Mouse (Mus musculus): Measurements from ENCODE around the gene Snd1. TPM values are rescaled to one million over a fixed set of nuclear protein-coding genes. Genes with fewer than 3 reads are reported as not detected.

Snd1 gene
- total RNA-seq, 2 experiments from 2014 or later: 112 to 139 TPM

DNA sequence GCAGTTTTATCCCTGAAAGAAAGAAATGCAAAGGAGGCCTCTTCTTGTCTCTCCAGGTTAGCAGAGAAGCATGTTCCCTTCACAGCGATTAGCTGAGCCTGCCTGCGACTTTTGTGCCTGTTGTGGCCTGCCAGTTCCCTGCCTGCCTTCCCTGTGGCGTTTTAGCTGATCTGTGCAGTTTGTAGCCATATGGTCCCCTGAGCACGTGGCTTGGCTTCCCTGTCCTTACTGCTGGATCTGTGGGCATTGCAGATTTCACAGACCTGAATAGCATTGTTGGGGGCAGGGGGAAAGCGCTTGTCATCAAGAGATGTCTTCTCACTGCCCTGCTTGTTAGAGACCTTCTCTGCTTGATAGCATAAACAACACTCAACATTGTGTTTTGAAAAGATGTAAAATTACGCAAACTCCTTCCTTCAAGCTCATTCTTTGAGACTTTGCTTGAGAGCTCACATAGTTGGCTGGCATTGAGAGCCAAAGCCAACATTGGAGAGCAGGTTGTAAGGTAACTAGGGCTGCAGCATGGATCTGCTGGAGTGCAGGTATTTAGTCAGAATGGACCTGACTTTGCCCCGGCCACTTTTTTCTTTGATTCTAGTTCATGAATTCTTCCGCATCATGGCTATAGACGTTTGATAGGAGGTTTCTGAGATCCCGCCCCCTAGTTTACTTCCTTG is 63.0 kb downstream of the Snd1 start:
- DNase-seq (ENCODE audit: low spot score in 2 of 2): no peak

DNA sequence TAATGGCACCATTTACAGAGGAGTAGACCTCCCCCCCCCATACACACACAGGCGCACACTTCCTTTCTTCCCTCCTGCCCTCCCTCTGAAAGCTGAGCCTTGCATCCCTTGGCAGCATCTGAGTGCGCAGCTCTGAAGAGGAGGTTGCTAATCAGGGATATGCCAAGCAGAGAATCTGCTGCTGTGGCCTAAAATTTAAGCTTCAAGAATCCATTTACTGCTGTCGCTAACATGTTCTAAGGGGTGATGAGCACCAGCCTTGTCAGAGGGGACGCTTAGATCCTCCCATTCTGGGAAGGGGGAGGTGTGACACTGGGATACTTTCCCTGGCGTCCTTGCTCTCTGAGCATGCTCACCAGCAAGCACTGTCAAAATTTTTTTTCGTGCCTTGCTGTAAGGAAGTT is 67.4 kb downstream of the Snd1 start:
- DNase-seq (ENCODE audit: low spot score in 2 of 2): no peak

DNA sequence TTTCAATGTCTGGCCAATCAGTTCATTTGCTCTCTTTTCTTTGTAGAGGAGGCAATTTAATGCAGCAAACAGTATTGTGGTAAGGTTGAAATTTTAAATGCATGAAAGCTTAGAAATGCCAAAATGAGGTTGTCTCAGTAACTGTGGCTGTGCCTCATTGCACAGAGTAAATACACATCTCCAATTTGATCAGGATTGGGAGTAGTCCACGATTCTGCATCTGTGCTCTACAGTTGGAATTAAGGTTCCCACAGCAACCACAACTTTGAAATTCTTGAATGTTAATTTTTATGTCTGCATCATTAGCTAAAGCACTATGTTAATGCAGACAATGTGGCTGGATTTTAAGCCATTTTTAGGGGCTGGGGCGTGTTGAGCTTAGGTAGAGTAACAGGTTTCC is 72.0 kb downstream of the Snd1 start:
- DNase-seq (ENCODE audit: low spot score in 2 of 2): no peak

DNA sequence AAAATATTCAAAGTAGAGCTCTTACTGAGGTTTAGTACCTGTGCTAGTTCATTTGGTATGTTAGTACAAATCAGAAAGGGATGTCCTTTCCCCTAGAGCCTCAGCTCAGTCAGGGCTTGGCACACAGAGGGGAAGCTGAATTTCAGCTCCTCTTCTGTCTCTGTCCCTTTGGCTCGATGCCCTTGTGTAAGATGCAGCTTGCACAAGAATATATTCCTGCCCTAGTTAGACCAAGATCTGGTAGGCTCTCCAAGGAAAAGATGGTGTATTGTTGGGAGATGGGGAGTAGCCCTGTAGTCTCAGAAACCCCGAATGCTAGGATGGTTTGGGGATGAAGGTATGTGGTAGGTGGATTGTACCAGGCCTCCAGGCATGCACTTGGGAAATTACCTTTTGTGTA is 74.4 kb downstream of the Snd1 start:
- no peak for DNase-seq (ENCODE audit: low spot score in 2 of 2)

DNA sequence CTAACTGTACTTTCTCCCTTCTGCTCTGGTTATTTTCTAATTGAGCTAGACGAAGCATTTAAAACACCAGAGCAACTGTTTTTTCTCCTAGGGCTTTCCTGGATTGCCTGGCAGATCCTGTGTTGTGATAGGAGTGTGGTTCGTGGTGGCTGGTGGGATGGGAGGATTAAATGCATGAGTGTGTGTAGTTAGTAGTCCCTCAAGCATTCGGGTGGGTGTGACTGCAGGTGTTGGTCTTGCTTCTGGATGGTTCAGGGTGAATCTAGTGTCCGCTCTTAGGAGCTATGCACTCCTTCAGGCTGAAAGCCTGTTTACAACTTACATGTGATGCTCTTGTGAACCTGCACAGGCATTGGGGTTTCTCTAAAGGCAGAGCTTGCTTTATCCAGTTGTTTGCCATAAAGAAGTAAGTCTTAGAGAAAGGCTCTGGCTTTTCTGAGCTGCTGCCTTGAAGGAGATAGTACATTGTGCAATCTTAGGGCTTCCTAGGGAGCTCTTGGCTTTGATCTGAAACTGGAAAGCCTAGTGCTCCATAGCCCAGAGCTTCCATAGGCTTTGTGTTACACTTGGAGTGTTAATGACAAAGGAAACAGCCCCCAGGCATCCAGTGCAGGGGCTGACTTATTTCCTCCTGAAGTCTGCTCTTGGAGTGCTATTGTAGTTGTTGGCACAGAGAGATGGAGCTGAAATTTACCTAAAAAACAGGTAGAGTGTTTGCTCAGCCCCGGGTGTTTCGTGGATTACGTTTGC is 75.5 kb downstream of the Snd1 start:
- DNase-seq (ENCODE audit: low spot score in 2 of 2): no peak

DNA sequence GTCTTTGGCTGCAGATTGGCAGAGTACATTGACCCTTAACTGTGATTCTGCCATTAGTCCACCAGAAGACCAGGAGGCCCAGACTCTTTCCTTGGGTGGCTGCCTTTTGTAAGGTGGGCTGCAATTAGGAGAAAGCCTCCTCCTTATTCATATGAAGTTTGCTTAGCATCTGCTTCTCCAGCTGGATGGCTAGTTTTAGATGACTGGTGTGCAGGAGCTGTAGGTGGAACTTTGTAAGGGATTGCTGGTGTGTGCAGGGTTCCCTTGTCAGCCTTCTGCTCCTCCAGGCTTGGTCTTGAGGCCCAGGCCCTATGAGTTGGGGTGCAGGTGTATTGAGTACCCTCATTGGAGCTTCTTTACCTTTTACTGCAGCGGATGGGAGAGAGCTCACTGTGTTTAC is 79.5 kb downstream of the Snd1 start:
- DNase-seq (ENCODE audit: low spot score in 2 of 2): no peak

DNA sequence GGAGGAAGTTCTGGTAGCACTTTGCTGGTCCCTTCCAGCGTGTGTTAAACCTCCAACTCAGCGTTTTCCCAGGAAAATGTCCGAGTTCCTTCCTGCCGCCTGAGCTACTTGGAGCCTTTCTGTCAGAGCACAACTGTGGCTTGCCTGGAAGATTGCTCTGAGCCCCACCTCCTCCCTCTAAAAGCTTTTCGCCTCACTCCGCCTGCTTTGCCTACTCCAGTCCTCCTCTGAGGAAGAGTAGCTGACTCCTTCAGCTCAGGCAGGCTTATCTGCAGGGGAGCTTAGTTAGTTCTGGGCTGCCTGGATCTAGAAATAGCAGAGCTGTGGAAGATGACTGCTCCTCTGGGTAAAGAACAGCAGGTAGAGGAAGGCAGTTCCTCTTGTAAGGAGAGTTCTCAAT is 80.1 kb downstream of the Snd1 start:
- no peak for DNase-seq (ENCODE audit: low spot score in 2 of 2)

DNA sequence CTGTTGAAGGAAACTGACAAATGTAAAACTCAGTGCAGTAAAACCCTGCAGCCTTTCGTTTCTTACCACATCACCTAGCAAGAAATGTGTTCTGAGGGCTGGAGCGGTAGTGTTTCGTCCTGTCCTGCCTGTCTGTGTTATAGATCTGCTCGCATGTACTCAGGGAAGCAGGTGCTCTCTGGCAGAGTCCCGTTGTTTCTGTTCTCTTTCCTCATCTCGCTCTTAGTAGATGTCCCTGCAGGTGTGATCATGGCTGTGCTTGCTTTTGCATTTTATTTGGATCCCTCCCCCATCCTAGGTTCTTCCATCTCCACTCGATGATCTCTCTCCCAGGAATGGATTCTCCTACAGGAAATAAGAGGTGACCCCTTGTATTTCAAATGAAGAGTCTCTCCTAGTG is 80.5 kb downstream of the Snd1 start:
- DNase-seq (ENCODE audit: low spot score in 2 of 2): no peak

DNA sequence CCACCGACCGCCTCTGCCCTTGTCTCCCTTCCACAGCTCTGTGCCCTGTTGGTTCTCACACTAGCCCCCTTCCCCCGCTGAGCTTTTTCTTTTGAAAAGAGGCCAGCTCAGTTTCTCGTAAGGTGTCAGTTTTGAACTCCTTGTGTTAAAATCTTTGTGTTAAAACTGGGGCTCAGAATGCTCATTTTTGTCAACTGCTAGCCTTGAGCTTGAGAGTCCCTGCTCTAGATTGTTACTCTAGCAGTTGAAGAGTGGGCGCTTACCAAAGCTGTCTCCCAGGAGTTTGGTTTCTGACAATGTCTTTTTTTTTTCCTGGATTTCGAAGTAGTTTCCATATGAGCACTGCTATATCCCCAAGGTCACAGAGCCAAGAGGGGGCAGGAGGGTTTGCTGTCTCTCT is 82.8 kb downstream of the Snd1 start:
- DNase-seq (ENCODE audit: low spot score in 2 of 2): no peak

DNA sequence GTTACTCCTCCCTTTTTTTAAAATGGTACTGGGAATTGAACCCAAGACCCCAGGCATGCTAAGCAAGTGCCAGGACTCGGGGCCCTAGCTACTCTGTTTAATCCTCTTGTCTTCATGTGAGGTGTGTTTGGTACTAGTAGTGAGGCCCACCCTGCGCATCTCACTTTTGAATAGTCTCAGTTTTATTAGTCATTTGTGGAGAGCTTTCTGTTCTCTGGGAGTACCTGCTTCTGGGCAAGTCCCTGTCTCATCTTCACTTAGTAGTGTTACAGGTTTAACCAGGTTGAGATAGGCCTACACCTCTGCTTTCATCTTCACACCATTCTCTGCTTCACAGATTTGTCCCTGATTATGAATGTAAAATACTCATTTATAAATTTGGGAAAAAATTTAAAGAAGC is 84.5 kb downstream of the Snd1 start:
- DNase-seq (ENCODE audit: low spot score in 2 of 2): no peak

DNA sequence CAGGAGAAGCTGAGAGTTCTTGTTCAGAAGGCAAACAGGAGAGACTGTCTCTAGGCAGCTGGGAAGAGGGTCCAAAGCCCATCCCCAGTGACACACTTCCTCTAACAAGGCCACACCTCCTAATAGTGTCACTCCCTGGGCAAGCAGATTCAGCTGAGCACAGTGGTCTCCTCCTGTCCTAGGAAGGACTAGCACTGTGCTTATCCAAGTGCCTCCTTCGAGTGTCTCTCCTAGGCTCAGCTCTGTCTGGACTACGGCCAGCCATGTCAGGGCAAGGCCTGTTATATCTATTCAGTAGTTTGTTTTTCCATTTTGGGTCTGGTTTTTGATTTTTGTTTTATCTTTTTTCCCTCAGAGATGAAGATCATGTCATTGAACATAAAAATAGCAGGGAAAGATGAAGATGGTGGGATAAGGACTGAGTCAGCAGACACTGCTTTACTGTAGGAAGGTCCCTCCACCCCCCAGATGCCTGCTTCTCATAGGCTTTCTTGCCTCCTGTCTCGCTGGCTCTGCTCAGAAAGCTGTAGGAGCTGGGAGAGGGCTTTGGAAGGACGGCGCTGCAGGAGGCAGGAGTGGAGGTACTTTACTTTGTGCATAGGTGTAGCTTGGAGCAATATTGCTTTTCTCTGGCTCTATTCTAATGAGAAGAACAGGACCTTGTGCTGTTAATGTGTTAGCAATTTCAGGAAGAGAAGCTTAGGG is 86.5 kb downstream of the Snd1 start:
- no peak for DNase-seq (ENCODE audit: low spot score in 2 of 2)

DNA sequence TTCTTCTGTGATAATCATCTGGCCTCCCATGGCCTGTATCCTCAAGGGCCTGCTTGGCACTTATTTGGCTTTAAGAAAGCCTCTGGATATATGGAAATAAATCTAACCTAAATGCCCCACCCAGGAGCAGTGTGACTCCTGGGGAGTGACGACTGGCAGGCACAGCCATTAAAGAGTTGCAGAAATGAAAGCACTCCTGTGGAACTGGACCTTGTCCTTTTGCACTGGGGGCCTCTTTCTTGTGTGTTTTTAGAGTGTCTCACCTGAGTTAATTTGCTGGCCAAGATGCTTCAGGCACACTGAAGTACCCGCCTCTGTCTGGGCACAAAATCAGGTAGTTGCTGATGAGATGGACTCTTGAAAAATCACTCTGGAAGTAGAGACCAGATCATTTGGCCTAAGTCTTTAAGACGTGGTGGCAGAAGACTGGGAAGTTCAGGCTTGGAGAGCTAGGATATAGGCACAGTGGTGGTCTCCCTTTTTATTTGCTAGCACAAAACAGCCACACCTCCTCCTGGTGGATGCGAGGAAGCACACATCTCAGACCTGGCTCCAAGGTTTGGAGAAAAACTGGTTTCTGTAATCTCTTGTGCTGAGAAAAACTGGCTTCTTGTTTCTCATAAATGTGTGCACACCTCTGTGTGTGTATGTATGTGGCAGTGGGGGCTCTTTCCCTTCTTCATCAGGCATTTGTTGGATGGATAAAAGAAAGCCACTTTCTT is 87.5 kb downstream of the Snd1 start:
- no peak for DNase-seq (ENCODE audit: low spot score in 2 of 2)

DNA sequence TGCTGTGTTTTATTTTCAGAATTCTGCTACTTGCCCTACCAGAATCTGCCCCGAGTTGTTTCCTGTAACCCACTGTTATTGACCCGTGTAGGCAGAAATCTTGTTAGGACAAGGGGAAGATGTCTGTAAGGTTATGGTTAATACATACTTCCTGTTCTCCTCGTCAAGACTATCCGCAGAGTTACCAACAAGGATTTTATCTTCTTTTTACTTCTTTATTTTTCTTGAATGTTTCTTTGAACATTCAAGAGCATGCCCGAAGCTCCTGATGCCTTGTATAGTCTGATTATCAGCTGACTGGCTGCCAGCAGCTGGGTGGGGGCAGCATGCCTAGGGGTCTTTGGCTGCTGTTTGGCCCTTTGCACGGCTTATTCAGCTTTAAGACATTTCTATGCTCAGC is 93.0 kb downstream of the Snd1 start:
- no peak for DNase-seq (ENCODE audit: low spot score in 2 of 2)

DNA sequence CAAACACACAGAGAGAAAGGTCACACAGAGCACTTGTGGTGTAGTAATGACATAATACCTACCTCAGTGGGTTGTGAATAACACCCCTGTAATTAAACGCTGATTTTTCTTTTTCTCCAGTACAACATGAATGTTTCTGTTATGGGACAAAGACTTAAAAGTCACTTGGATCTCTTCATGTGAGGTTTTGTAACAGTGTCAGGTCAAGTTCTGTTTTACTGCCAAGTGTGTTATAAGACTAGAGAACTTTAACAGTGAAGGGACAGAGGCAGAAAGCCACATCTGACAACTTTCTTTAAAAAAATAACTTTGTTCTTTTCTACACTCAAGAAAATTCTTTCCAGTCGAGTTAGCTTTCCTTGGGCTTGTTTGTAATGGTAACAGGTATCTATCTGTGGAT is 97.0 kb downstream of the Snd1 start:
- DNase-seq (ENCODE audit: low spot score in 2 of 2): no peak

DNA sequence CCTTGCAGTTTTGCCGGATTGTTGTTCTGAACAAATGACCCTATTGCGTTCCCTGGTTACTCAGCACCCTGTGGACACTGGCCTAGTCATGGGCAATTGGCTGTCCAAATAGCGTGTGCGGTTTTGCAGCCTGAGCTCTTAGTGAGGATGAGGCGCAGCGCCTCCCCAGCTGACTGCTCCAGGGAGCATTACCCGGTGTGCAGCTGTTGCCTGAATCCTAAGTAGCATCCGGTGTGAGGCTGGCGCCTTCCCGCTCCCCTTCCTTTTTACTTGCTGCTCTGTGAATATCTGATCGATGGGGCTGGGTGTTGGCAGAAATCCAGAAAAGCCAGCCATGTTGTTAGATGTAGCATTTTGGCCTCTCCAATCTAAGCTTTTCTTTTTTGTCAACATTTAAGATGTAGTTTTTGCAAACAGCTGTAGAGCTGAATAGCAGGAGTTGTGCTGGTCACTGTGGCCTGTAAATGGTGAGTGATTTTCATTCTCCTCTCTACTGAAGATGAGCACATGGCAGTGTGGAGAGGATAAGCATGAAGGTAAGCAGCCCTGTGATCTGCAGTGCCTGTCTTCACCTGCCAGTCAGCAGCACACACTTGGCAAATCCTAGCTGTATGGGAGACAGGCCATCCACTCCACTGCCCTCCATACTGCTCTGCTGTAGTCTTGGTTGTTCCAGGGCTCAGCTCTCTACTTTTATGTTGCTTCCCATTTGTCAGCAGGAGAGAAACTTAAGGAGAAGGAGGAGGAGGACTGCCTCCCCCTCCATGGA is 98.2 kb downstream of the Snd1 start:
- DNase-seq (ENCODE audit: low spot score in 2 of 2): no peak

DNA sequence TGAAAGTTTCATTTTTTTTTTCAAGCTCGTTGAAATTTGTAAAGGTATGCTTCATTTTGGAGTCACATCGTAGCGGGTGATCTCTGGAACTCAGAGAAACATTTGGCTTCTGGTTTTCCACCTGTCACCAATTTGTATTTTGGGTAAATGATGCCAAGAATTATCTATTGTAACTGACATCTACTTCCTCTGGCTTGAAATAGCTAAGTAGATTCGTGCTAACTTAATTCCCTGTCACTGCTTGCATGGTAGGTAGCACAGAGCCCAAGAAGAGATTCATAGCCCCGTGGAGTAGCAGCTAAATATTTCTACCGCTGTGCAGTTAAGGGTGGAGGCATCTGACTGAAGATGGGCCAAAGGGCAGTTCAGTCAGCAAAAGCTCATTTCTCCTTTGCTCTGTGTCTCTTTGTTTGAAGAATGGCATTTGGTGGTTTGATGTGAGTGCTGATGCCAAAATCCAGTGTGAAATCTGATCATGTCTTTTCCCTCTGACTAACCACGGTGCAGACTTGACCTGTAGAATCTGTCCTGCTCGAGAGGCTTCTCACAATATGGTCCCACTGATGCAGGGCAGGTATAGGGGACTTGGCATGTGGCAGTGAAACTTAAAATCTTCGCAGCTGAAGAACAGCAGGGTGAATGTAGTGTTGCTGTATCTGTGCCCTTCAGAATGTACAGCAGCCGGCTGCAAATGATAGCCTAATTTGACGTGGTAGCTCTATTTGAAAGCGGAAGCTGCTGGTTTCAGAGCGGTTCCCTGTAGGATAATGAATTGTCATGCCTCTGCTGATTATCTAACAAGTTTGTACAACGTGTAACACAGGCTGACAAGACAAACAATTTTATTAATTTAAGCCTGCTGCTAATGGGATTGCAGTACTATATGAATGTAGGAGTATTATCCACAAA is 101.7 kb downstream of the Snd1 start:
- no peak for DNase-seq (ENCODE audit: low spot score in 2 of 2)

DNA sequence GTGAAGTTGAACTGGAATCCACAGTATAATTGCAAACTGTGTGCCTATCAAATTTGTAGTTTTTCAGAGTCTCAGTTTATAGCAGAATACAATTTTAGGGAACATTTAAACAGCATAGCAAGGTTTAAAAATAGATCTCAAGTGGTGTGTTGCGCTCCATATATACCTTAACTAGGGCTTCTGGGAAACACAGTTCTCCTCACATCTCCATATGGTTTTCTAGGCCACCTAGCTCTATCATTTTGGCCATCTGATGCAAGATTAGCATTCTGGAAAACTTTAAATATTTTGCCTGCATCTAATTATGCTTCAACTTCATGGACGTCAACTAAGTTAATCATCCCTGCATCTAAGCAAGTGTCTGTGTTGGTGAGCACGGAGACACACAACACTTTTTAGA is 107.9 kb downstream of the Snd1 start:
- DNase-seq (ENCODE audit: low spot score in 2 of 2): no peak

DNA sequence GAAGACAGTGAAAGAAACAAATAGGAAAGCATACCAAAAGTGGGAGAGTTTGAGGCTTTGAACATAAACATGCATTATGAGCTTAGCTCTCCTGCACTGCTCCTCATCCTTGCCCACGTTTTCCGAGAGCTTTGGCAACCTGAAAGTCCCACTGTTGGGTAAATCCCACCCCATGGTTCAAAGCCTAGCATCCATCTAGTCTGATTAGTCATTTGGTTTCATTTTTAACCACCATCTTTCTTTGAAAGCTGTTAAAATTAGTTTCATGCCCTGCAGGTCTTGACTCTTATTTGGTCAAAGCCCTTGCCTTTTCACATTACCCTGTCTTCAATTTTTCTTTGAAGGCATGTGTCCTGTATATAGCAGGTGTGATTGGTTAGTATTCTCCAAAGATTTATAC is 108.5 kb downstream of the Snd1 start:
- DNase-seq (ENCODE audit: low spot score in 2 of 2): no peak

DNA sequence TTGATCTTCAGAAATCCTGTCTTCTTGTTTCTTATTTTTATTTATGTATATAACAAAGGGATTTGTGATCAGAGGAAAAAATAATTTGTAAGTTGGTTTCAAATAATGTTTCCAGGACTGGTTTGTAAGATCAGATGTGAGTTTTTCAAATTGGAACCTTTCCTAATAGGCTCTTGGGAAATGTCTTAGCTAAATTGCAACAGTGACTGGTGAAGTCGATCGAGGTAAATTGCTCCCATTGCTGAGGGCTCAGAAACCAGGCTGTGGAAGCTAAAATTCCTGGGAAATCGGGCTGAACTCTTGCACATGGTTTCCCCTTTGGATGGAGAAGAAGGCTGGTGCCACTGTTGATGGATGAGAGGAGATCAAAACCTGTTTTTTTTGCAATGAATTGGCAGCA is 111.9 kb downstream of the Snd1 start:
- DNase-seq (ENCODE audit: low spot score in 2 of 2): no peak

Measured in adrenal gland, adult 18-20 months (tissue).